Mouse (Mus musculus) C2C12 (cell line): ENCODE data around the gene Capn8. TPM values are rescaled to one million over a fixed set of nuclear protein-coding genes. Genes with fewer than 3 reads are reported as not detected.

Experiments
- H3K27me3 ChIP-seq: one replicate; pipeline ENCODE4 v1.6.1; 2011; ENCODE audit not compliant: control insufficient read depth, insufficient read depth, insufficient read length
- H3K36me3 ChIP-seq: one replicate; pipeline ENCODE4 v1.6.1; 2011; ENCODE audit not compliant: control insufficient read depth, insufficient read depth
- H3K4me3 ChIP-seq: one replicate; pipeline ENCODE4 v1.5.1; 2011; ENCODE audit warnings: mild to moderate bottlenecking, control low read depth; ENCODE audit not compliant: poor library complexity, insufficient read depth, severe bottlenecking
- H3K79me2 ChIP-seq: one replicate; pipeline ENCODE4 v1.6.1; 2011; ENCODE audit not compliant: control insufficient read depth, insufficient read depth
- H3K79me3 ChIP-seq: one replicate; pipeline ENCODE4 v1.6.1; 2011; ENCODE audit warnings: low read depth, control low read depth
- H3ac ChIP-seq: one replicate; pipeline ENCODE3; 2011; ENCODE audit warnings: low read depth; ENCODE audit not compliant: control insufficient read depth, insufficient read length
- CEBPB ChIP-seq: IDR thresholded peaks from one replicate; pipeline ENCODE4 v1.6.1; 2011; ENCODE audit warnings: low read depth, mild to moderate bottlenecking, control low read depth, moderate library complexity
- CTCF ChIP-seq: IDR thresholded peaks from one replicate; pipeline ENCODE4 v1.5.1; 2011; ENCODE audit not compliant: control insufficient read depth, insufficient read depth, insufficient read length
- FOSL1 ChIP-seq: IDR thresholded peaks from one replicate; pipeline ENCODE4 v1.8.0; 2011; ENCODE audit warnings: mild to moderate bottlenecking, low read length; ENCODE audit not compliant: poor library complexity, insufficient read depth, severe bottlenecking
- MAX ChIP-seq: IDR thresholded peaks from one replicate; pipeline ENCODE4 v1.6.1; 2011; ENCODE audit warnings: mild to moderate bottlenecking, control low read depth
- MYOD1 ChIP-seq: IDR thresholded peaks from one replicate; pipeline ENCODE4 v1.6.1; 2011; ENCODE audit warnings: low read depth; ENCODE audit not compliant: control insufficient read depth, insufficient read length
- MYOG ChIP-seq: IDR thresholded peaks from one replicate; pipeline ENCODE4 v1.6.1; 2011; ENCODE audit not compliant: control insufficient read depth, insufficient read length; ENCODE audit errors: extremely low read depth
- USF1 ChIP-seq: IDR thresholded peaks from one replicate; pipeline ENCODE4 v1.6.1; 2011; ENCODE audit warnings: low read depth, mild to moderate bottlenecking, control low read depth, moderate library complexity
- polyA plus RNA-seq: library from polyadenylated mRNA; unstranded; fragments of >200 nt; fragmentation: generic; extraction: Trizol; gene quantifications from one replicate; pipeline ENCODE4 v1.2.1, GENCODE M21; 2012; ENCODE audit warnings: missing spikeins

Capn8 gene
- polyA plus RNA-seq, 1 experiment: not detected

DNA sequence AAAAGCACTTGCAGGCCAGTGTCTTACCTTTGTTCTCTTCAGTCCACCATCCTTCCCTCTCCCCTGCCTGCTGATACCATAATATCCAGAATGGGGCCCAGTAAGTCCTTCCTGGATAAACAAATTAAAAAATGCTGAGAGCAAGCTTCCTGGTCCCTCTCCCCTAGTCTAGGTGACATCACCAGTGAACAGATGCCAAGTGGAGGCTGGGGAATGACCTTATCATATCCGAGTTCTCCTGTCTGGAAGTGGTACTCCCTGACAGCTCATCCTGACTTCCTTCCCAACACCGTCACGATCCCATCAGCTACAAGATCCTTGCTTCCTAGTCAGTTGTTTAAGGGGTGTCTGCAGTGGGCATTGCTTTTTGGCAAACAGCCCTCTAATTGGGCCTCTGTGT lies 6.3 kb downstream of the Capn8 start:
- no peaks in the 10 kb centered on the region for H3K36me3 ChIP-seq
- no peaks in the 10 kb centered on the region for H3K79me3 ChIP-seq
- no peaks in the 10 kb centered on the region for H3K79me2 ChIP-seq
- H3K4me3 ChIP-seq: no peak overlapping the region
- TF ChIP-seq CTCF (no peak), MAX (no peak), USF1 (no peak), FOSL1 (no peak), MYOD1 (no peak), CEBPB (no peak)
- H3ac ChIP-seq: no peak overlapping the region
- H3K27me3 ChIP-seq: no peaks in the 10 kb centered on the region

DNA sequence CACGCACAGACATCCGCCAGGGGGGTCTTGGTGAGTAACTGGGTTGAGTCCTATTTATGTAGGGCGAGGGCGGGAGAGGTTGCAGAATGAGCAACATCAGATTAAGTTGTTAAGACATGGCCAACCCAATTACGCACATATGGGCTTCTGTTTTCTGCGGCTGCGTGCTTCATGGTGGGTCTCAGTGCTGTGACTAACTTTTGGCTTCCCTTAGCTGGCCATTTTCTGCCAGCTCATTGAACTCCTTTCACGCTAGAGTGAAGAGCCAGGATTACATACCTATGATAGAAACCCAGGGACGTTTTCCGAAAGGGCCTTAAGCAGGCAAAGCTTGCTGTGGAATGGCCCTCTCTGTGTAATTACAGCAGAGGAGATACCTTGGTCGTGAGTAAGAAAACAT lies 7.2 kb downstream of the Capn8 start:
- H3K4me3 ChIP-seq: no peak overlapping the region
- H3K79me3 ChIP-seq: no peaks in the 10 kb centered on the region
- H3K27me3 ChIP-seq: peaks cover 3% of the 10 kb centered on the region
- no peaks in the 10 kb centered on the region for H3K36me3 ChIP-seq
- TF ChIP-seq MYOD1: no peak
- TF ChIP-seq USF1: no peak
- no peak for TF ChIP-seq CTCF
- TF ChIP-seq CEBPB: no peak
- TF ChIP-seq MYOG: no peak
- no peak for TF ChIP-seq MAX
- no peak for TF ChIP-seq FOSL1
- H3K79me2 ChIP-seq: no peaks in the 10 kb centered on the region
- no peak overlapping the region for H3ac ChIP-seq

DNA sequence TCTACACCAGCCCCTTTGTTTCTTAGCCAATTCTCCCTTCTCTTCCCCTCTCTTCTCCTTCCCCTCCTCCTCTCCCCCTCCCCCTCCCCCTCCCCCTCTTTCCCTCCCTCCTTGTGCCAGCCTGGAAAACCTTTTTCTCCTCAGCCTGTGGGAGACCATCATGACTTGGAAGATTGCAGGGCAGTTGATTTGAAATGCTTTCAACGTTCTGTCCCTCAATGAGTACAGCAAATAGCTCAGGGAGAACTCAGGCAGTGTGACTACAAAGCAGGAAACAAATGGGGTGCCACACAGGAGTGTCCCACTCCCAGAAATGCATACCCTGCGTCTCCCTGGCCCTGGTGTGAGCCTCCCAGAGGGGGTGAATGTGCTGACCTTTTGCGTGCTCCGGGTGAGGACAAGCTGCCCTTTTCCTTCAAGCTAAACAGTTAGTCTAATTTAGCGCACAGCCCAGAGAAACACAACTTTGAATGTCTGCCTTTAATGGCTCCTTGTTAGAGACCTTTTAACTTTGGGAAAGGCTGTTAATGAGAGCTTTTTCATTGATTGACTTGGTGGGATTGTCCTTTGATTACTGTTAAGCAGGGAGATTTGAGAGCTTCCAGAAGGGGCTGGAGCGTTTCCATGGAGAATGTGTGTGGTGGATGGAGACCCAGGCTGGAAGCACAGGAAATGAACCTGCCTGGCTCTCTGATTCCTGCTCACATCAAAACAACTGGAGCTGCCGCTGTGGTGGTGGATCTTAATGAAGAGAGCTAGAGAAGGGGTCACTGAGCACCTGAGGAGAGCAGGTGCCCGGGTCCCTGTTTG lies 9.3 kb downstream of the Capn8 start:
- H3K79me2 ChIP-seq: no peaks in the 10 kb centered on the region
- H3K36me3 ChIP-seq: no peaks in the 10 kb centered on the region
- H3K79me3 ChIP-seq: no peaks in the 10 kb centered on the region
- TF ChIP-seq CTCF (no peak), USF1 (no peak), MYOD1 (no peak), FOSL1 (no peak), MYOG (no peak), CEBPB (no peak), MAX (no peak)
- H3ac ChIP-seq: no peak overlapping the region
- H3K27me3 ChIP-seq: peaks cover 6% of the 10 kb centered on the region
- no peak overlapping the region for H3K4me3 ChIP-seq

DNA sequence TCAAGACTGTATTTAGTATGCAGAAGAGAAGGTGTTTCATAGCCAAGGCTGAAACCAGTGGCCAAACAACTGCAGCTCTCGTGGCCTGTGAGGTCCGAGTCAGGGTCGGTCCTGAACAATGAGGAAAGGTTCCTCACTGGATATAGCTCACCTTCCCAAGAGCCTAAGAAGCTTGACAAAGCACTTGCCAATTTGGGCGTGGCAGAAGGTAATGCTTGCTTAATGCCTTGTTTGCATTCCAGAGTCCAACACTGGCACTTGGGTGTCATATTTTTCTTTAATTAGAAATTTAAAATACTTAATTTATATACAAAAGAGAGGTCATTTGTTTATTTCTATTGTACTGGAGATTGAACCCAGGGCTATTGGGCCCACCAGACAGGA lies 9.9 kb downstream of the Capn8 start:
- Histone ChIP-seq H3ac (no peak overlapping the region), H3K79me3 (no peaks in the 10 kb centered on the region), H3K79me2 (no peaks in the 10 kb centered on the region), H3K27me3 (peaks cover 6% of the 10 kb centered on the region), H3K4me3 (no peak overlapping the region), H3K36me3 (no peaks in the 10 kb centered on the region)
- TF ChIP-seq CEBPB: no peak
- TF ChIP-seq USF1: no peak
- TF ChIP-seq MYOG: no peak
- TF ChIP-seq FOSL1: no peak
- TF ChIP-seq MYOD1: no peak
- TF ChIP-seq CTCF: no peak
- TF ChIP-seq MAX: no peak

DNA sequence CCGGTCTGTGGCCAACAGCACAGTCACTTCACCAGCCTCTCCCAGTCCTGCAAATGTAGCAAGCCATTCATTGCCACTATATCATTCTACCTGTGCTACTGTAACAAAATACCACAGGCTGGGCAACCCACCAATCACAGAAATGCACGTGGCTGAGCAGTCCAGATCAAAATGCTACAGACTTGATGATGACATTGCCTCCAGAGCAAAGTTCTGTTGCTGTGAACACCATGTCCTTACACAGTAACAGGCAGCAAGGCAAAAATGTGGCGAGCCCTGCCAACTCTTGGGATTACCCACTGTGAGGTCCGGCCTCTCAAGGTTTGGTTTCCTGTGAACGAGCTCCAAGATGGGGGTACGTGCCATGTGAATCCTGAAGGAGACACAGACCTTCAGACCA lies 19.4 kb downstream of the Capn8 start:
- peaks cover 43% of the 10 kb centered on the region for H3K27me3 ChIP-seq
- TF ChIP-seq USF1 (no peak), MYOD1 (no peak), CTCF (no peak), MAX (no peak), CEBPB (no peak), MYOG (no peak), FOSL1 (no peak)
- no peak overlapping the region for H3ac ChIP-seq
- H3K4me3 ChIP-seq: no peak overlapping the region
- H3K36me3 ChIP-seq: no peaks in the 10 kb centered on the region
- H3K79me3 ChIP-seq: no peaks in the 10 kb centered on the region
- no peaks in the 10 kb centered on the region for H3K79me2 ChIP-seq

DNA sequence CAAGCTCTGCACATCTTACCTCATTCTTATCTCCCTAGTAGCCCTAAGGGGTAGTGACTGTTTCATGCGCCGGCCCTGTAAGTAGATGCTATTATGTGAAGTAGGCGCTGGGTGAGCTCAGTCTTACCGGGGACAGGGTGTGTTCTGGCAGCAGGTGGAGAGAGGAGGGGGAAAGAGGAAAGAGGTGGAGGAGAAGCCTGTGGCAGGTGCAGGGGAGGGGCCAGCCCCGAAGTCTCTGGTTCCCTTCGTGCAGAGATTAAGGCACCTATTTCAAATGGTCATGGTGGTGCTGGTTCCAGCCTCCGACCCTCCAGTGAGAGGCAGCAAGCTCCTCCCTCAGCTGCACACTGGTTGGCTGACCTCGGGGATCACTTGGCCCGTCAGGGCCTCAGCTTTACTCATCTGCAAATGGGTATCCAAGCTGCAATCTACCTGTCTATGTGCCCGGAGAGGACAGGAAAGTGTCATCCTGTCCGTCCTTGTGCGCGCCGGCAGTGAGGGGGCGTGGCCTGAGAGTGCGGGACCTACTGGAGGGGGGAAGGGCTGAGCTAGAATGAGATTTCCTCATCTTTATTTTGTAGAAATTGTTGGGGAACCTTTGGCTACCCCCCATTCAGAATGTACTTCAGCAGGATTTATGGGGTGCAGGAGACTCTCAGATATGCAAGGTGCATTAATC lies 20.5 kb downstream of the Capn8 start:
- Histone ChIP-seq H3ac (no peak overlapping the region), H3K36me3 (no peaks in the 10 kb centered on the region), H3K27me3 (peaks cover 51% of the 10 kb centered on the region), H3K79me3 (no peaks in the 10 kb centered on the region), H3K79me2 (no peaks in the 10 kb centered on the region), H3K4me3 (no peak overlapping the region)
- TF ChIP-seq MYOG: no peak
- no peak for TF ChIP-seq CTCF
- TF ChIP-seq CEBPB: no peak
- TF ChIP-seq USF1: no peak
- no peak for TF ChIP-seq MYOD1
- no peak for TF ChIP-seq MAX
- TF ChIP-seq FOSL1: no peak
